Mouse (Mus musculus): ENCODE measurements around the gene Ptprd. TPM values are rescaled to one million over a fixed set of nuclear protein-coding genes. Genes with fewer than 3 reads are reported as not detected.

Ptprd gene
- polyA plus RNA-seq, 1 experiment from 2014 or later: 10.4 TPM

GRCm38 (mm10) chr4:76417676-76418075 is 1794.1 kb downstream of the Ptprd start:
- Histone ChIP-seq H3K4me2 (no peak overlapping the region), H3K36me3 (no peaks in the 10 kb centered on the region), H3K27ac (replicated peaks) (no peak overlapping the region), H3K27me3 (replicated peaks) (no peaks in the 10 kb centered on the region), H3K9me3 (no peaks in the 10 kb centered on the region), H3K9ac (no peak overlapping the region), H3K4me3 (no peak overlapping the region), H3K4me1 (peaks cover 15% of the 10 kb centered on the region)
- 86% methylated on average over 5 of the region's 5 CpGs for WGBS
- no peak for ATAC-seq (ENCODE audit: extremely low read depth, insufficient number of reproducible peaks, low FRiP score, low TSS enrichment)

- Histone ChIP-seq H3K9ac (no peak overlapping the region), H3K36me3 (no peaks in the 10 kb centered on the region), H3K4me3 (no peak overlapping the region), H3K4me1 (peaks cover 15% of the 10 kb centered on the region), H3K27ac (replicated peaks) (no peak overlapping the region), H3K9me3 (no peaks in the 10 kb centered on the region), H3K27me3 (replicated peaks) (no peaks in the 10 kb centered on the region), H3K4me2 (no peak overlapping the region)
- ATAC-seq (ENCODE audit: extremely low read depth, insufficient number of reproducible peaks, low FRiP score, low TSS enrichment): no peak
- WGBS: 80% methylated on average over 5 of the region's 5 CpGs
Observed at GRCm38 (mm10) chr4:76415624-76416023, 1796.1 kb downstream of the Ptprd start.

GRCm38 (mm10) chr4:76414591-76414990 is 1797.2 kb downstream of the Ptprd start:
- Histone ChIP-seq H3K4me2 (no peak overlapping the region), H3K27me3 (replicated peaks) (no peaks in the 10 kb centered on the region), H3K9ac (no peak overlapping the region), H3K4me3 (no peak overlapping the region), H3K9me3 (no peaks in the 10 kb centered on the region), H3K4me1 (peaks cover 18% of the 10 kb centered on the region), H3K27ac (replicated peaks) (no peak overlapping the region), H3K36me3 (no peaks in the 10 kb centered on the region)
- ATAC-seq (ENCODE audit: extremely low read depth, insufficient number of reproducible peaks, low FRiP score, low TSS enrichment): no peak
- WGBS: 77% methylated on average over 4 of the region's 4 CpGs

GRCm38 (mm10) chr4:76410053-76410452 is 1801.7 kb downstream of the Ptprd start:
- Histone ChIP-seq H3K36me3 (no peaks in the 10 kb centered on the region), H3K27me3 (replicated peaks) (no peaks in the 10 kb centered on the region), H3K27ac (replicated peaks) (no peak overlapping the region), H3K4me2 (no peak overlapping the region), H3K9me3 (no peaks in the 10 kb centered on the region), H3K4me1 (0 out of 2 replicates have a peak, but pooled peaks cover 3% of the 10 kb centered on the region), H3K4me3 (no peak overlapping the region), H3K9ac (no peak overlapping the region)
- 20% methylated on average over 2 of the region's 2 CpGs for WGBS
- no peak for ATAC-seq (ENCODE audit: extremely low read depth, insufficient number of reproducible peaks, low FRiP score, low TSS enrichment)

- WGBS: 69% methylated on average over 3 of the region's 3 CpGs
- Histone ChIP-seq H3K36me3 (no peaks in the 10 kb centered on the region), H3K9me3 (no peaks in the 10 kb centered on the region), H3K9ac (no peak overlapping the region), H3K27ac (replicated peaks) (no peak overlapping the region), H3K4me1 (0 out of 2 replicates have a peak, but pooled peaks cover 3% of the 10 kb centered on the region), H3K4me2 (no peak overlapping the region), H3K4me3 (no peak overlapping the region), H3K27me3 (replicated peaks) (no peaks in the 10 kb centered on the region)
- ATAC-seq (ENCODE audit: extremely low read depth, insufficient number of reproducible peaks, low FRiP score, low TSS enrichment): no peak
Observed at GRCm38 (mm10) chr4:76409159-76409558, 1802.6 kb downstream of the Ptprd start.

DNA sequence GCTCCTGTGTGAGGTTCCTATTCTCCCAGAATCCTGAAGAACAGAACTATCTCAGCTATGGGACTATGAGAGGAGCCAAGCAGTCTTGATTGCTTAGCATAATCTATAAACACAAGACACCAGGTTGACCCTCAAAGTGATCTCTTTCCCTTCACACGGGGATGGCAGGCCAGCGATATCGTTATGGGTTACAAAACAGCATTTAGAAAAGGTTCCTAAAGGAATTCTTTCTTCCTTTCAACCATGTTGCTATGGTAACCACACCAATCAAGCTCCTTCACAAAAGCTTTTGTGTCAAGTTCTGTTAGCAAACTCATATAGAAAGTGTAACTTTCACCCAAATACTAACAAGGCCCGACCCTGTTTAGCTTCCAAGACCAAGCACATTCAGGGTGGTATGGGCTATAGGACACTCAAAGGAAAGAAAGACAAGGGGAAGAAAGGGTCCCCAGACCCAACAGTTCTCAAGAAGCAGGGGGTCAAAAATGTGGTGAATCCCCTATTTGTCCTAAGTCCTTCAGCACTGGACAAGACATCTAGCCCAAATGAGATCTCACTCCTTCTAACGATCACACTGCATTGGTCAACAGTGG is 1805.8 kb downstream of the Ptprd start:
- Histone ChIP-seq H3K4me1 (0 out of 2 replicates have a peak, but pooled peaks cover 3% of the 10 kb centered on the region), H3K27ac (replicated peaks) (no peak overlapping the region), H3K4me2 (no peak overlapping the region), H3K9me3 (no peaks in the 10 kb centered on the region), H3K27me3 (replicated peaks) (no peaks in the 10 kb centered on the region), H3K4me3 (no peak overlapping the region), H3K9ac (no peak overlapping the region), H3K36me3 (no peaks in the 10 kb centered on the region)
- 76% methylated on average over 5 of the region's 5 CpGs for WGBS
- no peak for ATAC-seq (ENCODE audit: extremely low read depth, insufficient number of reproducible peaks, low FRiP score, low TSS enrichment)

GRCm38 (mm10) chr4:76403219-76403618 is 1808.5 kb downstream of the Ptprd start:
- 91% methylated on average over 5 of the region's 5 CpGs for WGBS
- no peaks in the 10 kb centered on the region for H3K27me3 ChIP-seq (replicated peaks)
- no peak for ATAC-seq (ENCODE audit: extremely low read depth, insufficient number of reproducible peaks, low FRiP score, low TSS enrichment)

DNA sequence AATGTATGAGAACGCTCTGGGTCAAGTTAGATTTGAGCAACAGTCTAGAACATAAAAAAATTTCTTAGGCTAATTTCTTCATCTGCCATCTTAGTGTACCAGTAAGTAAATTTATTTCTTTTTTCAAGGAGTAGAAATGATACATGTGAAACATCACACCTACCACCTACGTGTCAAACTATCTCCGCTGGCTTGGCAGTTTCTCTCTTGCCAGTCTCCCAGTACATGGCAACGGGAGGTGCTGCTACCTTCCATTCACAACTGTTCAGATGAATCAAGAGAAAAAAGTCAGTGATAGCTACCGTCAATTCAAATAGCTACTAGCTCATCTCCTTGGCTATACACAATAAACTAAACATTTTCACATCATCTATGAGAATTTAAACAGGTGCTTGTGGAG is 1823.9 kb downstream of the Ptprd start:
- Histone ChIP-seq H3K4me2 (no peak overlapping the region), H3K9ac (no peak overlapping the region), H3K27ac (replicated peaks) (no peak overlapping the region), H3K4me3 (no peak overlapping the region), H3K9me3 (no peaks in the 10 kb centered on the region), H3K36me3 (no peaks in the 10 kb centered on the region), H3K4me1 (peaks cover 17% of the 10 kb centered on the region), H3K27me3 (replicated peaks) (no peaks in the 10 kb centered on the region)
- 74% methylated on average over 5 of the region's 5 CpGs for WGBS
- ATAC-seq (ENCODE audit: extremely low read depth, insufficient number of reproducible peaks, low FRiP score, low TSS enrichment): no peak

More at GRCm38 (mm10) chr4:76403219-76403618, 1808.5 kb downstream of the Ptprd start:
- Histone ChIP-seq H3K4me1 (no peaks in the 10 kb centered on the region), H3K9ac (no peak overlapping the region), H3K27ac (replicated peaks) (no peak overlapping the region), H3K4me3 (no peak overlapping the region), H3K4me2 (no peak overlapping the region), H3K36me3 (peaks cover 2% of the 10 kb centered on the region; the same call in 1 of the 2 replicates), H3K9me3 (no peaks in the 10 kb centered on the region)

GRCm38 (mm10) chr4:76386978-76387824 is 1824.6 kb downstream of the Ptprd start:
- no peaks in the 10 kb centered on the region for H3K36me3 ChIP-seq
- peaks cover 10% of the 10 kb centered on the region for H3K4me1 ChIP-seq
- H3K27ac ChIP-seq (replicated peaks): no peak overlapping the region
- H3K4me2 ChIP-seq: no peak overlapping the region
- H3K27me3 ChIP-seq (replicated peaks): no peaks in the 10 kb centered on the region
- WGBS: 57% methylated on average over 7 of the region's 7 CpGs
- no peaks in the 10 kb centered on the region for H3K9me3 ChIP-seq
- H3K4me3 ChIP-seq: no peak overlapping the region
- no peak overlapping the region for H3K9ac ChIP-seq
- ATAC-seq (ENCODE audit: extremely low read depth, insufficient number of reproducible peaks, low FRiP score, low TSS enrichment): no peak

DNA sequence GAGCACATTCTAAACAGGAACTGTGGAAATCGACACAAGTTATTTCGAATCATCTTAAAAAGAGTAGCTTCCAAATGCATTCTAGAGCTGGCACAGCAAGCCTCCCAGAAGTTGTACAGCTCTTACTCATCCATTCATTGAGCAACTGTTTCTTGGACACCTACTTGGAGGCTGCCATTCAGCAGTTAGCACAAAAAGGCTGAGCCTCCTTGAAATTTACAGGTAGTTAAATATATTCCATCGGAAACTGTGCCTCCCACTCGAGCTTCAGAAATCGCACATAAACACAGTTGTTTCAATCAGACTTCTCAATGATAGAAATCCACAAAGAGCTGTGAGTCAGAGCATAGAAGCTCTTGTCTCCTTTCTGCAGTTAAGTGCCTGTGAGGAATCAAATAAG is 1825.9 kb downstream of the Ptprd start:
- Histone ChIP-seq H3K36me3 (no peaks in the 10 kb centered on the region), H3K4me3 (no peak overlapping the region), H3K4me1 (peaks cover 4% of the 10 kb centered on the region), H3K4me2 (no peak overlapping the region), H3K9me3 (no peaks in the 10 kb centered on the region), H3K27me3 (replicated peaks) (no peaks in the 10 kb centered on the region), H3K27ac (replicated peaks) (no peak overlapping the region), H3K9ac (no peak overlapping the region)
- 78% methylated on average over 5 of the region's 5 CpGs for WGBS
- no peak for ATAC-seq (ENCODE audit: extremely low read depth, insufficient number of reproducible peaks, low FRiP score, low TSS enrichment)

- no peak for ATAC-seq (ENCODE audit: extremely low read depth, insufficient number of reproducible peaks, low FRiP score, low TSS enrichment)
- Histone ChIP-seq H3K9me3 (no peaks in the 10 kb centered on the region), H3K4me3 (no peak overlapping the region), H3K4me2 (no peak overlapping the region), H3K9ac (no peak overlapping the region), H3K36me3 (no peaks in the 10 kb centered on the region), H3K27ac (replicated peaks) (no peak overlapping the region), H3K27me3 (replicated peaks) (no peaks in the 10 kb centered on the region), H3K4me1 (peaks cover 23% of the 10 kb centered on the region)
- WGBS: 51% methylated on average over 6 of the region's 6 CpGs
Observed at GRCm38 (mm10) chr4:76380312-76380917, 1831.3 kb downstream of the Ptprd start.
